8 mouse cellular contexts compared by ENCODE assay signal in the genomic region with DNA sequence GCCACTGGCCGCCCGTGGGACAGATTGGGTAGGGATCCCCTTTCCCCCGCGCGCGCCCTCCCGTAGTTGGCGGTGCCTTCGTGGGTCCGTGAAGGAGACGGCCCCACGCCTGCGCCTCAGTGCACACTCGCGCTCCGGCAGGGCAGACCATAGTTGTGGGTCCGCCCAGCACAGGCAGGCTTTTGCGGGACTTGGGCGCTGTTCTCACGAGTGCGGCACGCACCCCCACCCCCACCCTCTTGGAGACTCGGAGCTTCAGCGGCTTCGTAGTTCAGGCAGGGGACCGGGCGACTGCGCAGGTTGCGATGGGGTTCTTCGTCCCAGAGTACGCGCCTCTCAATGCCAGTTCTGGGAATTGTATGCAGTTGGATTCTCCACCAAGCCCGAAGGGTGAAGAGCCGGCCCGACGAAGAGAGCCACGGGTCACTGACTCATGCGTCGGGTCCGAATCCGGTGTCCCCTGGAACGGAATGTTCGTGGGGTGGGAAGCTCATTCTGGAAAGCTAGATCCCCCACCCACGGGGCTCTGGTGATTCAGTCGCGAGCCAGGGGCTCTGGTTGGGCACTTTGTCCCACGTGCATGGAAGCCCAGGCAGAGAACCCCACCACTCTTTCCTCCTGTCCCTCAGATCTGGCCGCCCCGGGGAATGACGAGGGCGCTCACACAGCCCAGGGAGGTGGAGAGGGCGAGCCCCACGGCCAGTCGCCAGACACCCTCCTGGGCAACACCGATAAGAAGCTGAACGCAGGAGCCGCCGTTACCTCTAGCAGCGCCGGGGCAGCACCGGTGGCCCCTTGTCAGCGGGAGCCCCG. TPM values are rescaled to one million over a fixed set of nuclear protein-coding genes. Genes with fewer than 3 reads are reported as not detected.
DNase-seq lines count a peak whose midpoint lies in the region; ATAC-seq and TF ChIP-seq lines count a peak whose summit lies in the region.
"Had no signal": no experiment of that assay in that cellular context is flagged by ENCODE, and none has a peak within 500 bp of the region (broad histone marks: within the 10 kb centered on the region; RNA-seq: fewer than 3 reads in every experiment).

No protein-coding gene starts in this region.

- no peak for TF ChIP-seq CTCF in ES-Bruce4 (IDR thresholded peaks at IDR 0.05; ENCODE audit: low read depth, low read length)

- H3K4me3 ChIP-seq in ES-Bruce4 (ENCODE audit: low read depth, low read length), result peak overlapping the region; percentile 79
- peak overlapping the region; percentile 61 for H3K4me3 ChIP-seq in embryonic facial prominence, embryonic 15.5 days (replicated peaks)
- peak overlapping the region; percentile 56 for H3K4me3 ChIP-seq in limb, embryonic 15.5 days

- no peak overlapping the region for H3K27ac ChIP-seq in ES-Bruce4 (ENCODE audit: insufficient read depth, low read length)
- peak overlapping the region; percentile 76 for H3K27ac ChIP-seq in embryonic facial prominence, embryonic 15.5 days (replicated peaks)
- H3K27ac ChIP-seq in limb, embryonic 15.5 days, result peak overlapping the region; percentile 48; the same call in 1 of the 2 replicates
- H3K27ac ChIP-seq: macrophage had no signal

- no peak for TF ChIP-seq EP300 in ES-Bruce4 (IDR thresholded peaks at IDR 0.05; ENCODE audit: insufficient read depth, low read depth, low read length)

- H3K4me2 ChIP-seq in embryonic facial prominence, embryonic 15.5 days (replicated peaks), result peak overlapping the region; percentile 99
- H3K4me2 ChIP-seq in limb, embryonic 15.5 days, result peak overlapping the region; percentile 99

- peak; percentile 31 for ATAC-seq in embryonic facial prominence, embryonic 15.5 days (ENCODE audit: insufficient number of reproducible peaks, low FRiP score, low TSS enrichment, low read depth)
- ATAC-seq in limb, embryonic 15.5 days (ENCODE audit: insufficient number of reproducible peaks, low FRiP score, low TSS enrichment, low read depth), result 0 out of 2 replicates have a peak, but pooled peaks have one; percentile 11

- peaks cover 15% of the 10 kb centered on the region for H3K27me3 ChIP-seq in ES-Bruce4 (ENCODE audit: control insufficient read depth, insufficient read depth, low read length, poor library complexity, severe bottlenecking)
- peaks cover 44% of the 10 kb centered on the region for H3K27me3 ChIP-seq in embryonic facial prominence, embryonic 15.5 days
- H3K27me3 ChIP-seq in limb, embryonic 15.5 days, result peaks cover 51% of the 10 kb centered on the region

- WGBS in embryonic facial prominence, embryonic 15.5 days, result under 1% methylated on average over 63 of the region's 63 CpGs
- under 1% methylated on average over 63 of the region's 63 CpGs for WGBS in limb, embryonic 15.5 days

- H3K9me3 ChIP-seq in ES-Bruce4 (replicated peaks; ENCODE audit: control insufficient read depth, insufficient read depth, low read length, poor library complexity, severe bottlenecking), result no peaks in the 10 kb centered on the region
- no peaks in the 10 kb centered on the region for H3K9me3 ChIP-seq in embryonic facial prominence, embryonic 15.5 days (replicated peaks)
- H3K9me3 ChIP-seq in limb, embryonic 15.5 days, result no peaks in the 10 kb centered on the region

- H3K36me3 ChIP-seq in ES-Bruce4 (ENCODE audit: control insufficient read depth, insufficient read depth, low read length, poor library complexity, severe bottlenecking), result no peaks in the 10 kb centered on the region
- peaks cover 11% of the 10 kb centered on the region for H3K36me3 ChIP-seq in embryonic facial prominence, embryonic 15.5 days
- peaks cover 15% of the 10 kb centered on the region for H3K36me3 ChIP-seq in limb, embryonic 15.5 days

- intact Hi-C loops in heart, postnatal 14 days (cut with DNase I), result loop anchor here (1.0 kb wide), 1 partner anchor 32 kb away; no protein-coding TSS in a partner anchor
- intact Hi-C loops in left cerebral cortex, postnatal 14 days (cut with DNase I), result loop anchor here (5.0 kb wide), 1 partner anchor 41 kb away; a partner anchor contains a TSS

- peak overlapping the region; percentile 51 for H3K9ac ChIP-seq in ES-Bruce4 (ENCODE audit: low read depth, poor library complexity, severe bottlenecking)
- peak overlapping the region; percentile 42 for H3K9ac ChIP-seq in embryonic facial prominence, embryonic 15.5 days
- H3K9ac ChIP-seq in limb, embryonic 15.5 days, result peak overlapping the region; percentile 43

- TF ChIP-seq POLR2A in ES-Bruce4 (IDR thresholded peaks at IDR 0.05; ENCODE audit: insufficient read depth, low read length), result no peak

- no peaks in the 10 kb centered on the region for H3K4me1 ChIP-seq in ES-Bruce4 (ENCODE audit: control insufficient read depth, insufficient read depth, low read length)
- peaks cover 42% of the 10 kb centered on the region for H3K4me1 ChIP-seq in embryonic facial prominence, embryonic 15.5 days
- H3K4me1 ChIP-seq in limb, embryonic 15.5 days, result peaks cover 37% of the 10 kb centered on the region

- peak; percentile 33 to 39 for DNase-seq in B cell, adult 2 months
- peak; percentile 36 to 48 for DNase-seq in heart, postnatal 14 days
- DNase-seq in neural tube, embryonic 10.5 days (ENCODE audit: extremely low spot score, low spot score), result peak; percentile 58
- no peak for DNase-seq in left cerebral cortex, postnatal 14 days (ENCODE audit: low spot score in 2 of 2)

RNA-seq across cellular contexts. Expression of a gene that starts 2.8 kb away (rescaled TPM):
- polyA plus RNA-seq in ES-Bruce4 (2011; ENCODE audit: insufficient read depth, insufficient read length, low read depth, missing spikeins), result 0.64 and 0.88 TPM in 2 replicates
- 12.3 and 12.5 TPM in 2 replicates for polyA plus RNA-seq in embryonic facial prominence, embryonic 15.5 days (2015; fragmentation: Nextera tagmentation; extraction: Ambion mirVana)
- total RNA-seq in heart, postnatal 14 days (2021), result 1 to 10 TPM; 2.6 to 2.7 TPM
- 7.7 and 11.2 TPM in 2 replicates for polyA plus RNA-seq in limb, embryonic 15.5 days (2015; fragmentation: Nextera tagmentation; extraction: Ambion mirVana)
- total RNA-seq in left cerebral cortex, postnatal 14 days (2021), result 1 to 10 TPM; 4.7 to 5.9 TPM

RNA-seq across cellular contexts. Expression of a gene that starts 39.5 kb away (rescaled TPM):
- polyA plus RNA-seq in ES-Bruce4 (2011; ENCODE audit: insufficient read depth, insufficient read length, low read depth, missing spikeins), result 116 and 120 TPM in 2 replicates
- polyA plus RNA-seq in embryonic facial prominence, embryonic 15.5 days (2015; fragmentation: Nextera tagmentation; extraction: Ambion mirVana), result 154 and 161 TPM in 2 replicates
- 10 to 100 TPM; 41.5 to 45.4 TPM for total RNA-seq in heart, postnatal 14 days (2021)
- polyA plus RNA-seq in limb, embryonic 15.5 days (2015; fragmentation: Nextera tagmentation; extraction: Ambion mirVana), result 134 and 138 TPM in 2 replicates
- total RNA-seq in left cerebral cortex, postnatal 14 days (2021), result 10 to 100 TPM; 70.6 to 82.9 TPM

RNA-seq across cellular contexts. Expression of a gene that starts 47.7 kb away (rescaled TPM):
- 36.1 and 43.6 TPM in 2 replicates for polyA plus RNA-seq in ES-Bruce4 (2011; ENCODE audit: insufficient read depth, insufficient read length, low read depth, missing spikeins)
- polyA plus RNA-seq in embryonic facial prominence, embryonic 15.5 days (2015; fragmentation: Nextera tagmentation; extraction: Ambion mirVana), result 14.2 and 14.6 TPM in 2 replicates
- total RNA-seq in heart, postnatal 14 days (2021), result 10 to 100 TPM; 43.3 to 49.2 TPM
- polyA plus RNA-seq in limb, embryonic 15.5 days (2015; fragmentation: Nextera tagmentation; extraction: Ambion mirVana), result 9.7 and 10.1 TPM in 2 replicates
- 100 to 1,000 TPM; 134 to 139 TPM for total RNA-seq in left cerebral cortex, postnatal 14 days (2021)

RNA-seq across cellular contexts. Expression of a gene that starts 52.7 kb away (rescaled TPM):
- not detected in 2 replicates for polyA plus RNA-seq in ES-Bruce4 (2011; ENCODE audit: insufficient read depth, insufficient read length, low read depth, missing spikeins)
- not detected in 2 replicates for polyA plus RNA-seq in embryonic facial prominence, embryonic 15.5 days (2015; fragmentation: Nextera tagmentation; extraction: Ambion mirVana)
- not detected for total RNA-seq in heart, postnatal 14 days (2021)
- polyA plus RNA-seq in limb, embryonic 15.5 days (2015; fragmentation: Nextera tagmentation; extraction: Ambion mirVana), result not detected in 2 replicates
- total RNA-seq in left cerebral cortex, postnatal 14 days (2021), result under 1 TPM; 0.34 to 0.35 TPM
- polyA plus RNA-seq: macrophage had no signal

Comparison
In these comparisons a context has a peak if more than half of its experiments do, and no peak if none do; other contexts are left out.
1. DNase-seq: peak in B cell, adult 2 months (2 of 2), heart, postnatal 14 days (2 of 2) and neural tube, embryonic 10.5 days (single experiment); none in left cerebral cortex, postnatal 14 days (0 of 2).
2. Peak in every context shown above with its lines, with median percentiles within 50 percentile points of each other: H3K4me3 ChIP-seq and H3K9ac ChIP-seq.